Mouse (Mus musculus) liver, postnatal 0 days (tissue): ENCODE data around the gene Ube2q1. TPM values are rescaled to one million over a fixed set of nuclear protein-coding genes. Genes with fewer than 3 reads are reported as not detected.

Experiments
- ATAC-seq: fragments of 200-750 bp; cut with Nextera tagmentation; 2 replicates; pipeline ENCODE4 v1.8.0; 2017; ENCODE audit warnings: mild to moderate bottlenecking, moderate library complexity
- DNase-seq: peaks from one replicate; pipeline ENCODE4 v3.0.0-alpha.2; 2016
- H3K27ac ChIP-seq: fragments of 300-500 bp; sonication (generic); 2 replicates; pipeline ENCODE4 v1.5.1; 2014; ENCODE audit warnings: antibody characterized with exemption, moderate library complexity, mild to moderate bottlenecking, low read depth
- H3K27me3 ChIP-seq: fragments of 300-500 bp; sonication (generic); 2 replicates; pipeline ENCODE4 v1.6.1; 2014; ENCODE audit warnings: low read length, control low read depth, mixed read lengths; ENCODE audit not compliant: insufficient read depth
- H3K36me3 ChIP-seq: fragments of 300-500 bp; sonication (generic); replicated peaks from 2 replicates; pipeline ENCODE4 v1.6.1; 2014; ENCODE audit warnings: mild to moderate bottlenecking, control low read depth, low read length, moderate library complexity, mixed read lengths; ENCODE audit not compliant: insufficient read depth
- H3K4me1 ChIP-seq: fragments of 300-500 bp; sonication (generic); 2 replicates; pipeline ENCODE4 v1.6.1; 2014; ENCODE audit warnings: antibody characterized with exemption, mild to moderate bottlenecking, control low read depth; ENCODE audit not compliant: insufficient read depth
- H3K4me2 ChIP-seq: fragments of 300-500 bp; sonication (generic); 2 replicates; pipeline ENCODE4 v1.6.1; 2014; ENCODE audit warnings: low read depth, mild to moderate bottlenecking, low read length, moderate library complexity, mixed read lengths
- H3K4me3 ChIP-seq: fragments of 300-500 bp; sonication (generic); 2 replicates; pipeline ENCODE4 v1.5.1; 2014; ENCODE audit warnings: low read depth, low read length
- H3K9ac ChIP-seq: fragments of 300-500 bp; sonication (generic); replicated peaks from 2 replicates; pipeline ENCODE4 v1.6.1; 2014; ENCODE audit warnings: mild to moderate bottlenecking, moderate library complexity
- H3K9me3 ChIP-seq: fragments of 300-500 bp; sonication (generic); 2 replicates; pipeline ENCODE4 v1.6.1; 2016; ENCODE audit warnings: mild to moderate bottlenecking, control low read depth, low read length, mixed read lengths
- CTCF ChIP-seq: sonication (generic); IDR thresholded peaks from 2 replicates; pipeline ENCODE4 v1.5.1; 2016; ENCODE audit warnings: antibody characterized with exemption, low read depth
- EP300 ChIP-seq: IDR thresholded peaks from 2 replicates; pipeline ENCODE4 v1.6.1; 2016; ENCODE audit warnings: antibody characterized with exemption, low read depth, mild to moderate bottlenecking
- WGBS: fragments of 180-500 bp; shearing (Covaris S2); extraction: QIAGEN DNeasy Blood & Tissue Kit; methylation state at CpG from one replicate; pipeline ENCODE4 v1.1.7; 2014; ENCODE audit not compliant: insufficient replicate concordance; 5-methylcytosine and 5-hydroxymethylcytosine counted together
- polyA plus RNA-seq: library from polyadenylated mRNA; unstranded; fragments of >200 nt; fragmentation: Nextera tagmentation; extraction: Ambion mirVana; gene quantifications from 2 replicates; pipeline ENCODE4 v1.2.1, GENCODE M21; 2015

The Ube2q1 gene
- polyA plus RNA-seq, 1 experiment from 2014 or later = 4.9 TPM

DNA sequence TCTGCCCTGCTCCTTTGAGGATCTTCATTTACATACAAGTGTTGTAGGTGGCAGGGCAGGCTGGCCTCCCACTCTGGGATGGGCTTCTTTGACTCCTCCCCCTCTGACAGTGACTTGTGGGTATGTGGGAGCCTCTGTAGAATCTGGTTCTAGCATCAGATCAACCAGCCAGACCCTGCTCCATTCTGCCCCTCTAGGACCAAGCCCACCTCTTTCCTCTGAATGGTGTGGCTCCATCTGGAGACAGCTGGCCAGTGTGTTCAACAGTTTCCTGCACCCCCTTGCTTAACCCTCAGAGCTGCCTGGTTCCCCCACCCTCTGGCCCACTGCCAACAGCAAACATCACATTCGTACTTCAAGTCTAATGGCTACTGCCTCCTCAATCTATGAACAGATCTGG, 21.1 kb upstream of the Ube2q1 start:
- Histone ChIP-seq H3K27me3 (no peaks in the 10 kb centered on the region), H3K36me3 (peaks cover 30% of the 10 kb centered on the region), H3K9ac (no peak overlapping the region), H3K9me3 (no peaks in the 10 kb centered on the region), H3K4me3 (no peak overlapping the region), H3K4me2 (no peak overlapping the region), H3K27ac (no peak overlapping the region), H3K4me1 (no peaks in the 10 kb centered on the region)
- no peak for DNase-seq
- TF ChIP-seq CTCF = no peak
- no peak for TF ChIP-seq EP300
- ATAC-seq = no peak
- WGBS = 24% methylated on average over 1 of the region's 1 CpGs

DNA sequence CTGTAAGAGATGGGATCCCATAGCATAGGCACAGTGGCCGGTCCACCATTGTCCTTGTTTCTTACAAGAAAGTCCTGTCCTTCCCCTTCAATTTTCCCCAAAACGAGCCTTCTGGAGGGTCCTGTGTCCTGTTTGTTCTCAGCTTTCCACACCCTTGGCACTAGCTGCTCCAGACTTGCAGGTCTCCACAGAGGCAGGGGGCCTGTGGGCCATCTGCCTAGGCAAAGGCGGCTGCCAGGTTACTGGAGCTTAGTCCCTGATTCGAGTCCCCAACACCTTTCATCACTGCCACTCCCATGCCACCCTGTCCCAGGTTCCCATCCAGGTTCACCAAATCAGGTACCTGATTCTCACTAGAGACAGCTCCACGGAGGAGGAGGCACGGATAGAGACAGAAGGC, 18.1 kb upstream of the Ube2q1 start:
- H3K4me3 ChIP-seq = no peak overlapping the region
- H3K4me1 ChIP-seq = no peaks in the 10 kb centered on the region
- no peak overlapping the region for H3K9ac ChIP-seq
- H3K4me2 ChIP-seq = no peak overlapping the region
- 65% methylated on average over 6 of the region's 6 CpGs for WGBS
- no peaks in the 10 kb centered on the region for H3K9me3 ChIP-seq
- no peak overlapping the region for H3K27ac ChIP-seq
- DNase-seq (no peak), ATAC-seq (no peak)
- TF ChIP-seq CTCF (no peak), EP300 (no peak)
- no peaks in the 10 kb centered on the region for H3K27me3 ChIP-seq
- H3K36me3 ChIP-seq = peaks cover 16% of the 10 kb centered on the region

DNA sequence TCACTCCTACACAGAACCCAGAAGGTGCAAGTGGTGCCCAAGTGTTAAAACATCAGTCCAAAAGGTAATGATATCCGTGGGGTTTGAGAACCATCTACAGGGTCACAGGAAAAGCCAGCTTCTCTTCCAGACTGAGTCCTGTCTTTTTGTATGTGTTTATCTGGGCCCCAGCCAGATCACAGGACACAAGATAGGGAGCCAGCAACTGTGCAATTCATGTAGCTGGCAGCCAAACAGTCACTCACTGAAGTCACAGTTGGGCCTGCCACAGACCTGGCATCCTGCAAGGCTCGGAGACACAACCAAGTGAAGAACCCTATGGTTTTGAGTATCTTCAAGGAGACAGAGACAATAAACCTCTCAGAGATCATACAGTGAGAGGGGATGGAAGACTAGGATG, 15.6 kb upstream of the Ube2q1 start:
- H3K9me3 ChIP-seq = no peaks in the 10 kb centered on the region

DNA sequence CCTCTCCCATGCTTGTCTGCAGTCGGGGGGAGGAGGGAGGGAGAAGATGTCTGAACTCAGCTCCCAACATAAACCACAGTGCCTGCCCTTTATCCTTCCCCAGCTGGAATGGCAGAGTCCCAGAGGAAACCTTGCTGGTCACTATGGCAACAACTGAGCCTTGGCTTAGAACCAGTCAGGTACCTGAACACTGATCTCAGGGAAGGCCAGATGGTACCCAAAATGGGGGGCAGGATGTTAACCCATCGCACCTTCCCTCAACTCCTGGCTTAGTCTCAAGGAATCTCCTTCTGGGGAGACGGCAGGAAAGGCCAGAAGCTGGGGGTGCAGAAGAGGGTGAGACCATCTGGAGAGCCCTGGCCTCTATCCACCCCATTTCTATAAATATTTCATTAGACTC, 13.6 kb upstream of the Ube2q1 start:
- Histone ChIP-seq H3K27me3 (peaks cover 13% of the 10 kb centered on the region), H3K9ac (no peak overlapping the region), H3K4me1 (peaks cover 4% of the 10 kb centered on the region), H3K4me3 (no peak overlapping the region), H3K27ac (no peak overlapping the region), H3K4me2 (no peak overlapping the region), H3K36me3 (no peaks in the 10 kb centered on the region), H3K9me3 (no peaks in the 10 kb centered on the region)
- no peak for DNase-seq
- ATAC-seq = no peak
- WGBS = 53% methylated on average over 3 of the region's 3 CpGs
- TF ChIP-seq CTCF = no peak
- TF ChIP-seq EP300 = no peak

More for the DNA sequence above, 15.6 kb upstream of the Ube2q1 start:
- DNase-seq (no peak), ATAC-seq (no peak)
- no peaks in the 10 kb centered on the region for H3K27me3 ChIP-seq
- H3K4me1 ChIP-seq = no peaks in the 10 kb centered on the region
- TF ChIP-seq CTCF (no peak), EP300 (no peak)
- H3K9ac ChIP-seq = no peak overlapping the region
- H3K4me2 ChIP-seq = no peak overlapping the region
- no peak overlapping the region for H3K27ac ChIP-seq
- no peak overlapping the region for H3K4me3 ChIP-seq
- WGBS = 68% methylated on average over 2 of the region's 2 CpGs
- H3K36me3 ChIP-seq = no peaks in the 10 kb centered on the region

DNA sequence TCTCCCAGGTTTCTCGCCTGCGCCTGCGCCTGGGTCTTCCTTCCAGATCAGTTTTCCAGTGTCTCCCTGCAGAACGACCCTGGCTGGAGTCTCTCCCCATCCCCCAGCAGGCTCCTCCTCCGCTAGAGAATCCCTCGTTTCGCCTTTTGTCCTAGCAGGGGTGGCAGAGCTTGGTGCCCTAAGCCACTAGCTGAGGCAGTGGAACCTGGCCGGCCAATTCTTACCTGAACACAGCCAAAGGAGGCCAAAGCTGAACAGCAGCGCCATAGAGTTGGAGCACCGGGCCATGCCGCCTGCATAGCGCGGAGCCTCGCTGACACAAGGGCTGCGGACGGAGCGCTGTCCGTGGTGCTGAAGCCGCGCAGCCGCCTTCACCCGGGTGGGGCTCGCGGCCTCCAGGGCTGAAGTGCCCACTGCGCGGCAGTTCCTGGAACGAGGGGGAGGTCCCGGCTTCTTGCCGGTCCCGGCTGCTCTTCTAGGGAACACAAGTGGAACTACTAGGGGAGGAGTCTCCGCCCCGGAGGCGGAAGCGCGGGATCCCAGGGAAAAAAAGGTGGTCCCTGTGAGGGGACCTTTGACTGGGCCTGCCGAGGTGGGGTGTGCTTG, 9.2 kb upstream of the Ube2q1 start, which contains the start of gene Chrnb2:
Gene Chrnb2, minus strand, starts transcription at position 514 of the 606 bp plus-strand sequence.
- Histone ChIP-seq H3K36me3 (no peaks in the 10 kb centered on the region), H3K4me3 (no peak within 1 kb of the TSS), H3K4me1 (peaks cover 4% of the 10 kb centered on the region), H3K4me2 (peak within 1 kb of the TSS; percentile 29; the same call in 1 of the 2 replicates), H3K27ac (no peak within 1 kb of the TSS), H3K27me3 (peaks cover 13% of the 10 kb centered on the region), H3K9me3 (no peaks in the 10 kb centered on the region), H3K9ac (no peak within 1 kb of the TSS)
- ATAC-seq (peak; percentile 84), DNase-seq (peak; percentile 85)
- TF ChIP-seq EP300 (no peak), CTCF (no peak)
- 2% methylated on average over 36 of the region's 36 CpGs for WGBS

DNA sequence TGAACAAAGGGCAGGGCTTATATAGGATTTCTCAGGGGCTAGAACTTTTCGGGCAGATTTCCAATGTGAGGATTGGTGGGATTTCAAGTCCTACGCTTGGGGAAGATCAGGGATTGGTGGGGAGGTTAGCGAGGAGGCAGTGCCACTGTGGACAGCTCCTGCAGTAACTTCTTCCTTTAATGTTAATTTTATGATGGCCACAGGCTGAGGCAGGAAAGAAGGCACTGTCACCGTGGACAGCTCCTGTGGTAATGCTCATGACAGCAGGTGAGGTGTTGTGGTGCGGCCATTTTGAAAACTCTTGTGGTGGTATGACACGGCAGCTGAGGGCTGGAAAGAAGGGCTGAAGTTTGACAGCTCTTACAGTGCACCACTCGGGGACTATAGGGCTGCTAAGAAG, 3.8 kb upstream of the Ube2q1 start:
- H3K4me3 ChIP-seq = no peak overlapping the region
- 0 out of 2 replicates have a peak, but pooled peaks cover under 1% of the 10 kb centered on the region for H3K27me3 ChIP-seq
- peaks cover 21% of the 10 kb centered on the region for H3K4me1 ChIP-seq
- H3K4me2 ChIP-seq = no peak overlapping the region
- ATAC-seq (no peak), DNase-seq (no peak)
- no peak overlapping the region for H3K27ac ChIP-seq
- no peaks in the 10 kb centered on the region for H3K9me3 ChIP-seq
- no peak overlapping the region for H3K9ac ChIP-seq
- TF ChIP-seq CTCF = no peak
- TF ChIP-seq EP300 = no peak
- 68% methylated on average over 7 of the region's 7 CpGs for WGBS
- H3K36me3 ChIP-seq = no peaks in the 10 kb centered on the region
